Mouse (Mus musculus): ENCODE results near the gene Disp1. TPM values are rescaled to one million over a fixed set of nuclear protein-coding genes. Genes with fewer than 3 reads are reported as not detected.

Disp1 gene
- polyA plus RNA-seq, 1 experiment from 2014 or later, result 19.1 TPM

GRCm38 (mm10) chr1:183100245-183100644, 121.1 kb downstream of the Disp1 start:
- no peak overlapping the region for H3K4me3 ChIP-seq
- H3K27me3 ChIP-seq, result no peaks in the 10 kb centered on the region
- H3K36me3 ChIP-seq, result peaks cover 11% of the 10 kb centered on the region
- no peak overlapping the region for H3K9ac ChIP-seq
- H3K27ac ChIP-seq, result no peak overlapping the region
- H3K4me1 ChIP-seq, result peaks cover 30% of the 10 kb centered on the region
- H3K9me3 ChIP-seq, result no peaks in the 10 kb centered on the region
- H3K4me2 ChIP-seq (replicated peaks), result no peak overlapping the region
- 80% methylated on average over 5 of the region's 5 CpGs for WGBS
- no peak for ATAC-seq (ENCODE audit: insufficient number of reproducible peaks, insufficient read depth, low FRiP score, low TSS enrichment)

- WGBS, result 89% methylated on average over 12 of the region's 12 CpGs
- Histone ChIP-seq H3K4me1 (peaks cover 33% of the 10 kb centered on the region), H3K36me3 (peaks cover 15% of the 10 kb centered on the region), H3K27ac (no peak overlapping the region), H3K9ac (no peak overlapping the region), H3K9me3 (no peaks in the 10 kb centered on the region), H3K4me2 (replicated peaks) (no peak overlapping the region), H3K27me3 (no peaks in the 10 kb centered on the region), H3K4me3 (no peak overlapping the region)
- no peak for ATAC-seq (ENCODE audit: insufficient number of reproducible peaks, insufficient read depth, low FRiP score, low TSS enrichment)
Observed at GRCm38 (mm10) chr1:183099686-183100085, 121.6 kb downstream of the Disp1 start.

GRCm38 (mm10) chr1:183097606-183098005, 123.7 kb downstream of the Disp1 start:
- ATAC-seq (ENCODE audit: insufficient number of reproducible peaks, insufficient read depth, low FRiP score, low TSS enrichment), result no peak
- Histone ChIP-seq H3K27ac (no peak overlapping the region), H3K36me3 (peaks cover 18% of the 10 kb centered on the region), H3K4me1 (peaks cover 27% of the 10 kb centered on the region), H3K9ac (no peak overlapping the region), H3K4me3 (no peak overlapping the region), H3K4me2 (replicated peaks) (no peak overlapping the region), H3K27me3 (no peaks in the 10 kb centered on the region), H3K9me3 (no peaks in the 10 kb centered on the region)
- 91% methylated on average over 10 of the region's 10 CpGs for WGBS

- no peak overlapping the region for H3K4me2 ChIP-seq (replicated peaks)
- WGBS, result 62% methylated on average over 8 of the region's 8 CpGs
- no peaks in the 10 kb centered on the region for H3K27me3 ChIP-seq
- H3K27ac ChIP-seq, result no peak overlapping the region
- H3K4me3 ChIP-seq, result no peak overlapping the region
- H3K36me3 ChIP-seq, result peaks cover 21% of the 10 kb centered on the region
- no peak overlapping the region for H3K9ac ChIP-seq
- no peak for ATAC-seq (ENCODE audit: insufficient number of reproducible peaks, insufficient read depth, low FRiP score, low TSS enrichment)
- peaks cover 16% of the 10 kb centered on the region; the same call in 1 of the 2 replicates for H3K4me1 ChIP-seq
- no peaks in the 10 kb centered on the region for H3K9me3 ChIP-seq
Observed at GRCm38 (mm10) chr1:183095454-183096088, 125.8 kb downstream of the Disp1 start.

GRCm38 (mm10) chr1:183092296-183092695, 129.0 kb downstream of the Disp1 start:
- 82% methylated on average over 4 of the region's 4 CpGs for WGBS
- Histone ChIP-seq H3K36me3 (peaks cover 48% of the 10 kb centered on the region), H3K27ac (no peak overlapping the region), H3K27me3 (no peaks in the 10 kb centered on the region), H3K9me3 (no peaks in the 10 kb centered on the region), H3K4me2 (replicated peaks) (no peak overlapping the region), H3K4me1 (peaks cover 16% of the 10 kb centered on the region; the same call in 1 of the 2 replicates), H3K4me3 (no peak overlapping the region), H3K9ac (no peak overlapping the region)
- no peak for ATAC-seq (ENCODE audit: insufficient number of reproducible peaks, insufficient read depth, low FRiP score, low TSS enrichment)

DNA sequence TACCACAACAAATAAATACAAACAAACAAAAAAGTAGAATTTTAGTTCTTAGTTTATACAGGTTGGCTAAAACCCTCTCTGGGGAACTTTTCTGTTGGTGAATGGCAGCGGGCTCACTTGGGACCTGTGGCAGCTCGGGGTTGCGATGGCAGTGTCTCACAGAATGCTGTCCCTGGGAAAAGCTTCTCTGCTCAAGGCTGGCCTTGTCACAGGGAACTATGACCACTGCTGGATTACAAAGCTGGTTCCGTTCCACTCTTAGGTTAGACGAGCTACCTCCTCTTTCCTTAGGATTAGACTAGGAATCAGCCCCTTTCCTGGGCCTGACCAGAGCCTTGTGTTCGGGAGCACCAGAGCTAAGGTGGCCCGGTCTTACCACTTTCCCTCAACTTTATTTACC, 130.1 kb downstream of the Disp1 start:
- Histone ChIP-seq H3K36me3 (peaks cover 58% of the 10 kb centered on the region), H3K4me2 (replicated peaks) (no peak overlapping the region), H3K9me3 (no peaks in the 10 kb centered on the region), H3K9ac (no peak overlapping the region), H3K4me3 (no peak overlapping the region), H3K4me1 (peaks cover 13% of the 10 kb centered on the region; the same call in 1 of the 2 replicates), H3K27me3 (no peaks in the 10 kb centered on the region), H3K27ac (no peak overlapping the region)
- 93% methylated on average over 7 of the region's 7 CpGs for WGBS
- no peak for ATAC-seq (ENCODE audit: insufficient number of reproducible peaks, insufficient read depth, low FRiP score, low TSS enrichment)

DNA sequence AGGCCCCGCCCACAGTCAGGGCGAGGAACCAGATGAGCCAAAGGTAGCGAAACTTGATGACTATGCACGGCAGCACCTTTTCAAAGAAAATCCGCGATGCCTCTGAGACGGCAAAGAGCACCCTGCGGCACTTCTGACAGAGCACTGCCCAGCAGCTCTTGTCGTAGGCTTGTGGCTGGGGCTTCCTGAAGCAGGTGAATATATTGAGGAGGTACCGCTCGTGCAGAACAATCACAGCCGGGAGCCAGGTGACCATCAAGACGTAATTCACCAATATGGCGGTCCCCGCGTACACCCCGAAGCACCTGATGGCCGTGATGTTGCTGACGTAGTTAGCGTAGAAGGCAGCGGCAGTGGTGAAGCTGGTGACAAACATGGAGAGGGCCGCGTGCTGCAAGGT, 132.7 kb downstream of the Disp1 start:
- Histone ChIP-seq H3K9ac (no peak overlapping the region), H3K4me2 (replicated peaks) (no peak overlapping the region), H3K4me1 (no peaks in the 10 kb centered on the region), H3K9me3 (no peaks in the 10 kb centered on the region), H3K27me3 (no peaks in the 10 kb centered on the region), H3K4me3 (no peak overlapping the region), H3K36me3 (peaks cover 63% of the 10 kb centered on the region), H3K27ac (no peak overlapping the region)
- no peak for ATAC-seq (ENCODE audit: insufficient number of reproducible peaks, insufficient read depth, low FRiP score, low TSS enrichment)
- WGBS, result 95% methylated on average over 23 of the region's 23 CpGs

DNA sequence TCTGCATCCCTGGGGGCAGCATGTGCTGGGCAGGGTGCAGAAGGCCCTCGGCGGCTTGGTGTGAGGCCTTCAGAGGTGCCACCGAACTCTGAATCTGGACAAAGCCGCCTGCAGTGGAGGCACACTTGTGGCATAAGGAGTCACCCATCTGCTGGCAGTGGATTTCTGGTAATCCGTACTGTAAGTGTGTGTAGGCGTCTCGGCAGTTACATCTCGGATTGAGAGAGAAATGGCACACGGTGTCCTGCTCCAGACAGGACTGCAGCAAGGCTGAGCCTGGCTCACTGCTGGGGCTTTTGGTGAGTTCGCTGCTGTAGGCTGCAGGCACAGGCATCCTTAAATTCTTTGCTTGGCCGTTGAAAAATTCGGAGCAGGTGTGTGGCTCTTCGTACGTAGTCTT, 134.5 kb downstream of the Disp1 start:
- no peak overlapping the region for H3K9ac ChIP-seq
- H3K4me3 ChIP-seq, result no peak overlapping the region
- H3K27ac ChIP-seq, result no peak overlapping the region
- WGBS, result 93% methylated on average over 14 of the region's 14 CpGs
- no peak overlapping the region for H3K4me2 ChIP-seq (replicated peaks)
- no peaks in the 10 kb centered on the region for H3K9me3 ChIP-seq
- H3K36me3 ChIP-seq, result peaks cover 60% of the 10 kb centered on the region
- no peaks in the 10 kb centered on the region for H3K27me3 ChIP-seq
- no peak for ATAC-seq (ENCODE audit: insufficient number of reproducible peaks, insufficient read depth, low FRiP score, low TSS enrichment)
- no peaks in the 10 kb centered on the region for H3K4me1 ChIP-seq

DNA sequence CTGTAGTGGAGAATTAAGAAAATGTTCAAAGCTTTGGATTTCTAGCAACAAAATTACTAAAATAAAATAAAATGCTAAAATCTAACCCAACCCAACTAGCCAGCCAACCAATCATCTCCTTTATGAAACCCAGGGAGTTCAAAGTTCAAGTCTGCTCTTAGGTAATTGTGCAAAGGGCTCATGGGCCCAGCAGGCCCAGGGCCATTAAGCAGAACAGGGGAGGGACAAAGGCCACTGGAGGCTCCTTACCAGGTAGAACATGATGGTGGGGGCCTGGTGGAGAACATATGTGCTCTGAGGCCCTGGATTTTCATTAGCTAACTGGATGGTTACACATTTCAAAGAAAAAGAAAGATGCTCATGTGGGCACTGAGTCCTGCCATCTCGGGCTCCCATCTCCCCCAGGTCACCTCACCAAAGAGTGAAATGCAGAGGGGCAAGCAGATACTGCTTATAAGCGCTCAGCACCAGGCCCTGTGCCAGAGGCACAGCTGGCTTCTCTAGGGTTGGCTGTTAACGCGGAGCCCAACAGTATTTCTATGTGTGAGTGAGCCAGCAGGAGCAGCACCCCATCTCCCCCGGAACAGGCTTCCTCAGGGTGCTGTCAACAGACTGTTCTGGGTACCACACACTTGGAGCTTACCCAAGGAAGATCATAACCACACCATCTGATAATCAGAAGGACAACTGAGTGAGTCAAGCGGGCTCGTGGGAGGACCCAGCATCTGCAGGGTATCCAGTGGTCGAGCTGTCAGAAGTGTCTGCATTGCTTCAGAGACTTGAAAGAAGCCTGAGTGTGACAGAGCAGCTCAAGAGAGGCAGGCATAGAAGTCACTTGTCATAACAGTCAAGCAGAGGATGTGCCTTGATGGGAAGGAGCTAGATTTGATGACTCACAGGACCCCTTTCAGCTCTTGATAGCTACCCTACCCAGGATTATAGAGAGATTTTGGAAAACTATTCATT, 137.0 kb downstream of the Disp1 start:
- no peak overlapping the region for H3K9ac ChIP-seq
- no peak overlapping the region for H3K27ac ChIP-seq
- H3K4me3 ChIP-seq, result no peak overlapping the region
- H3K4me1 ChIP-seq, result no peaks in the 10 kb centered on the region
- H3K27me3 ChIP-seq, result no peaks in the 10 kb centered on the region
- H3K4me2 ChIP-seq (replicated peaks), result no peak overlapping the region
- 88% methylated on average over 8 of the region's 8 CpGs for WGBS
- no peak for ATAC-seq (ENCODE audit: insufficient number of reproducible peaks, insufficient read depth, low FRiP score, low TSS enrichment)
- H3K9me3 ChIP-seq, result no peaks in the 10 kb centered on the region
- H3K36me3 ChIP-seq, result peaks cover 51% of the 10 kb centered on the region

GRCm38 (mm10) chr1:183082436-183082835, 138.9 kb downstream of the Disp1 start:
- peaks cover 31% of the 10 kb centered on the region for H3K36me3 ChIP-seq
- no peak overlapping the region for H3K27ac ChIP-seq
- no peaks in the 10 kb centered on the region for H3K4me1 ChIP-seq
- no peak for ATAC-seq (ENCODE audit: insufficient number of reproducible peaks, insufficient read depth, low FRiP score, low TSS enrichment)
- no peak overlapping the region for H3K4me2 ChIP-seq (replicated peaks)
- no peak overlapping the region for H3K4me3 ChIP-seq
- H3K9ac ChIP-seq, result no peak overlapping the region
- H3K9me3 ChIP-seq, result no peaks in the 10 kb centered on the region
- WGBS, result 84% methylated on average over 4 of the region's 4 CpGs
- no peaks in the 10 kb centered on the region for H3K27me3 ChIP-seq

- Histone ChIP-seq H3K9me3 (no peaks in the 10 kb centered on the region), H3K4me3 (no peak overlapping the region), H3K9ac (no peak overlapping the region), H3K4me2 (replicated peaks) (no peak overlapping the region), H3K27me3 (no peaks in the 10 kb centered on the region), H3K4me1 (no peaks in the 10 kb centered on the region), H3K27ac (no peak overlapping the region), H3K36me3 (peaks cover 19% of the 10 kb centered on the region)
- no peak for ATAC-seq (ENCODE audit: insufficient number of reproducible peaks, insufficient read depth, low FRiP score, low TSS enrichment)
Observed at GRCm38 (mm10) chr1:183081126-183081525, 140.2 kb downstream of the Disp1 start.
